Mouse (Mus musculus) cerebellum, postnatal 25 days (tissue): ENCODE measurements around the gene Ugt1a6a.
"Not testable (repeated sequence)": the region's sequence is repeated elsewhere in the genome, so short reads cannot be mapped to it uniquely, and the experiment has no call there.

Experiments
- DNase-seq, 2 experiments: peaks; one replicate each; pipeline ENCODE4 v3.0.0; 2021; ENCODE audit warnings: mixed read lengths in 2 of 2

Ugt1a6a gene

GRCm38 (mm10) chr1:88136646-88137045, 2.0 kb downstream of the Ugt1a6a start:
- no peak for DNase-seq

GRCm38 (mm10) chr1:88137264-88137663, 2.7 kb downstream of the Ugt1a6a start:
- no peak for DNase-seq

GRCm38 (mm10) chr1:88138145-88138544, 3.5 kb downstream of the Ugt1a6a start:
- DNase-seq: no peak

GRCm38 (mm10) chr1:88140492-88140891, 5.9 kb downstream of the Ugt1a6a start:
- DNase-seq: not testable (repeated sequence)

- DNase-seq: peak; percentile 53 to 75
These were observed 9.5 kb downstream of the Ugt1a6a start for GRCm38 (mm10) chr1:88143966-88144675.

GRCm38 (mm10) chr1:88145278-88145677, 10.7 kb downstream of the Ugt1a6a start:
- DNase-seq: peak in 1 of 2 experiments; percentile 22

GRCm38 (mm10) chr1:88150133-88150532, 15.5 kb downstream of the Ugt1a6a start:
- DNase-seq: peak in 1 of 2 experiments; percentile 26

- DNase-seq: peak; percentile 35 to 37
These were observed 23.8 kb downstream of the Ugt1a6a start for GRCm38 (mm10) chr1:88158430-88158829.

- DNase-seq: no peak
These were observed 31.1 kb downstream of the Ugt1a6a start, which contains the start of gene Ugt1a5 for GRCm38 (mm10) chr1:88165711-88166110. Ugt1a5 (plus strand) TSS chr1:88166012.

GRCm38 (mm10) chr1:88172190-88172589, 37.6 kb downstream of the Ugt1a6a start:
- DNase-seq: not testable (repeated sequence)

- DNase-seq: no peak
These were observed 45.0 kb downstream of the Ugt1a6a start for GRCm38 (mm10) chr1:88179657-88180056.

GRCm38 (mm10) chr1:88186325-88186935, 51.8 kb downstream of the Ugt1a6a start:
- no peak for DNase-seq

- no peak for DNase-seq
These were observed 57.5 kb downstream of the Ugt1a6a start for GRCm38 (mm10) chr1:88192136-88192535.

GRCm38 (mm10) chr1:88195687-88196086, 61.1 kb downstream of the Ugt1a6a start:
- no peak for DNase-seq

GRCm38 (mm10) chr1:88197443-88197842, 62.8 kb downstream of the Ugt1a6a start:
- DNase-seq: no peak

GRCm38 (mm10) chr1:88199996-88200395, 65.4 kb downstream of the Ugt1a6a start:
- DNase-seq: peak; percentile 64 to 65

- DNase-seq: no peak
These were observed 65.8 kb downstream of the Ugt1a6a start, which contains the start of gene Ugt1a2 for GRCm38 (mm10) chr1:88200456-88200855. Ugt1a2 (plus strand) TSS chr1:88200601.

GRCm38 (mm10) chr1:88205294-88205922, 70.8 kb downstream of the Ugt1a6a start, which contains the start of gene Dnajb3:
Dnajb3 (minus strand) TSS chr1:88205782.
- DNase-seq: peak; percentile 89 to 92

GRCm38 (mm10) chr1:88206843-88207479, 72.4 kb downstream of the Ugt1a6a start:
- DNase-seq: no peak

- DNase-seq: no peak
These were observed 77.2 kb downstream of the Ugt1a6a start, which contains the start of gene Ugt1a1 for GRCm38 (mm10) chr1:88211812-88212211. Ugt1a1 (plus strand) TSS chr1:88211959.

GRCm38 (mm10) chr1:88212341-88213045, 77.9 kb downstream of the Ugt1a6a start:
- no peak for DNase-seq

GRCm38 (mm10) chr1:88213061-88213460, 78.5 kb downstream of the Ugt1a6a start:
- no peak for DNase-seq
